Mouse (Mus musculus) midbrain, postnatal 0 days (tissue): ENCODE measurements at regions not wholly inside any gene's neighbourhood (a gene's known extent, or its start where the extent isn't known, plus 50 kb on each side); places are given as distances from the start of the nearest gene placed in this dataset.

Experiments
- ATAC-seq: fragments of 200-750 bp; cut with Nextera tagmentation; 2 replicates; pipeline ENCODE4 v1.8.0; 2017; ENCODE audit warnings: moderate number of reproducible peaks, mild to moderate bottlenecking, moderate TSS enrichment, moderate library complexity; ENCODE audit not compliant: low FRiP score
- DNase-seq: peaks from one replicate; pipeline ENCODE4 v3.0.0-alpha.2; 2015; ENCODE audit warnings: low spot score
- H3K27ac ChIP-seq: fragments of 300-500 bp; sonication (generic); 2 replicates; pipeline ENCODE4 v1.5.1; 2014; ENCODE audit warnings: low read depth, mild to moderate bottlenecking, low read length, mixed read lengths
- H3K27me3 ChIP-seq: fragments of 300-500 bp; sonication (generic); 2 replicates; pipeline ENCODE4 v1.6.1; 2014; ENCODE audit warnings: low read length, control low read depth, mixed read lengths; ENCODE audit not compliant: insufficient read depth
- H3K36me3 ChIP-seq: fragments of 300-500 bp; sonication (generic); 2 replicates; pipeline ENCODE4 v1.6.1; 2014; ENCODE audit warnings: low read length, control low read depth, mixed read lengths; ENCODE audit not compliant: insufficient read depth
- H3K4me1 ChIP-seq: fragments of 300-500 bp; sonication (generic); 2 replicates; pipeline ENCODE4 v1.6.1; 2014; ENCODE audit warnings: mild to moderate bottlenecking, control low read depth, antibody characterized with exemption, low read length, mixed read lengths; ENCODE audit not compliant: insufficient read depth
- H3K4me2 ChIP-seq: fragments of 300-500 bp; sonication (generic); 2 replicates; pipeline ENCODE4 v1.6.1; 2014; ENCODE audit warnings: low read depth, mild to moderate bottlenecking, low read length, mixed read lengths; ENCODE audit not compliant: poor library complexity, severe bottlenecking
- H3K4me3 ChIP-seq: fragments of 300-500 bp; sonication (generic); 2 replicates; pipeline ENCODE4 v1.5.1; 2014; ENCODE audit warnings: low read depth, mild to moderate bottlenecking, low read length, moderate library complexity
- H3K9ac ChIP-seq: fragments of 300-500 bp; sonication (generic); replicated peaks from 2 replicates; pipeline ENCODE4 v1.6.1; 2014; ENCODE audit warnings: mild to moderate bottlenecking, low read length, moderate library complexity, mixed read lengths; ENCODE audit not compliant: poor library complexity, severe bottlenecking
- H3K9me3 ChIP-seq: fragments of 300-500 bp; sonication (generic); 2 replicates; pipeline ENCODE4 v1.6.1; 2016; ENCODE audit warnings: low read length, control low read depth
- CTCF ChIP-seq: IDR thresholded peaks from 2 replicates; pipeline ENCODE4 v1.5.1; 2016; ENCODE audit warnings: antibody characterized with exemption, mild to moderate bottlenecking
- WGBS: fragments of 180-500 bp; shearing (Covaris S2); extraction: QIAGEN DNeasy Blood & Tissue Kit; methylation state at CpG from one replicate; pipeline ENCODE4 v1.1.7; 2014; 5-methylcytosine and 5-hydroxymethylcytosine counted together

- 89% methylated on average over 4 of the region's 4 CpGs for WGBS
- ATAC-seq, result no peak
- Histone ChIP-seq H3K4me1 (no peaks in the 10 kb centered on the region), H3K36me3 (no peaks in the 10 kb centered on the region), H3K4me2 (no peak overlapping the region), H3K9me3 (no peaks in the 10 kb centered on the region), H3K9ac (no peak overlapping the region), H3K4me3 (no peak overlapping the region), H3K27ac (no peak overlapping the region), H3K27me3 (no peaks in the 10 kb centered on the region)
- no peak for DNase-seq
- TF ChIP-seq CTCF, result no peak
These were observed 200.8 kb downstream of the Fscb start for GRCm38 (mm10) chr12:64273730-64274129.

GRCm38 (mm10) chr12:64266130-64266529 is 208.4 kb downstream of the Fscb start:
- H3K4me2 ChIP-seq, result no peak overlapping the region
- H3K36me3 ChIP-seq, result no peaks in the 10 kb centered on the region
- H3K27ac ChIP-seq, result no peak overlapping the region
- no peaks in the 10 kb centered on the region for H3K4me1 ChIP-seq
- no peak for TF ChIP-seq CTCF
- no peaks in the 10 kb centered on the region for H3K9me3 ChIP-seq
- H3K9ac ChIP-seq, result no peak overlapping the region
- H3K27me3 ChIP-seq, result no peaks in the 10 kb centered on the region
- no peak overlapping the region for H3K4me3 ChIP-seq
- no peak for ATAC-seq
- no peak for DNase-seq

GRCm38 (mm10) chr12:64255016-64255415 is 219.5 kb downstream of the Fscb start:
- DNase-seq (no peak), ATAC-seq (no peak)
- H3K4me3 ChIP-seq, result no peak overlapping the region
- H3K4me1 ChIP-seq, result no peaks in the 10 kb centered on the region
- TF ChIP-seq CTCF, result no peak
- no peak overlapping the region for H3K27ac ChIP-seq
- H3K27me3 ChIP-seq, result no peaks in the 10 kb centered on the region
- no peak overlapping the region for H3K9ac ChIP-seq
- no peak overlapping the region for H3K4me2 ChIP-seq
- H3K9me3 ChIP-seq, result no peaks in the 10 kb centered on the region
- H3K36me3 ChIP-seq, result no peaks in the 10 kb centered on the region

GRCm38 (mm10) chr12:64249974-64250373 is 224.5 kb downstream of the Fscb start:
- Histone ChIP-seq H3K4me1 (no peaks in the 10 kb centered on the region), H3K9me3 (no peaks in the 10 kb centered on the region), H3K9ac (no peak overlapping the region), H3K4me3 (no peak overlapping the region), H3K4me2 (no peak overlapping the region), H3K27ac (no peak overlapping the region), H3K36me3 (no peaks in the 10 kb centered on the region), H3K27me3 (no peaks in the 10 kb centered on the region)
- ATAC-seq (no peak), DNase-seq (no peak)
- 87% methylated on average over 2 of the region's 2 CpGs for WGBS
- no peak for TF ChIP-seq CTCF

- no peak; the same call in 1 of the 2 replicates for ATAC-seq
- Histone ChIP-seq H3K36me3 (no peaks in the 10 kb centered on the region), H3K9me3 (no peaks in the 10 kb centered on the region), H3K4me3 (no peak overlapping the region), H3K27me3 (no peaks in the 10 kb centered on the region), H3K4me2 (no peak overlapping the region), H3K9ac (no peak overlapping the region), H3K4me1 (no peaks in the 10 kb centered on the region), H3K27ac (no peak overlapping the region)
- 81% methylated on average over 1 of the region's 1 CpGs for WGBS
- DNase-seq, result peak; percentile 61
- no peak for TF ChIP-seq CTCF
These were observed 244.9 kb downstream of the Fscb start for GRCm38 (mm10) chr12:64229510-64230078.

- Histone ChIP-seq H3K9me3 (no peaks in the 10 kb centered on the region), H3K4me3 (no peak overlapping the region), H3K4me1 (no peaks in the 10 kb centered on the region), H3K4me2 (no peak overlapping the region), H3K36me3 (no peaks in the 10 kb centered on the region), H3K27me3 (no peaks in the 10 kb centered on the region), H3K9ac (no peak overlapping the region), H3K27ac (no peak overlapping the region)
- WGBS, result 91% methylated on average over 1 of the region's 1 CpGs
- no peak for TF ChIP-seq CTCF
- ATAC-seq, result no peak
- no peak for DNase-seq
These were observed 258.1 kb downstream of the Fscb start for GRCm38 (mm10) chr12:64216409-64216808.
